Mouse (Mus musculus) CH12.LX (cell line): ENCODE data around the gene Cxcr6. TPM values are rescaled to one million over a fixed set of nuclear protein-coding genes. Genes with fewer than 3 reads are reported as not detected.

Experiments used
- DNase-seq: peaks from one replicate; pipeline ENCODE4 v3.0.0-alpha.2; 2013; ENCODE audit errors: extremely low read depth
- H3K27ac ChIP-seq: 2 replicates; pipeline ENCODE4 v1.5.1; 2012; ENCODE audit warnings: low read depth, mild to moderate bottlenecking, control low read depth, moderate library complexity; ENCODE audit not compliant: insufficient read depth
- H3K27me3 ChIP-seq: replicated peaks from 2 replicates; pipeline ENCODE3; 2012; ENCODE audit warnings: inconsistent platforms
- H3K36me3 ChIP-seq, 2 experiments: replicated peaks in 1 of 2; 2 replicates each; pipeline versions ENCODE3 to v1.6.1; 2012; ENCODE audit warnings: inconsistent platforms in 1 of 2, low read length in 1 of 2, mild to moderate bottlenecking in 1 of 2, mixed read lengths in 1 of 2, moderate library complexity in 1 of 2; ENCODE audit not compliant: control insufficient read depth in 1 of 2, insufficient read depth in 1 of 2
- H3K4me1 ChIP-seq, 2 experiments: 2 replicates each; pipeline ENCODE4 v1.6.1; 2012; ENCODE audit warnings: inconsistent platforms in 1 of 2, moderate library complexity in 1 of 2; ENCODE audit not compliant: insufficient read depth in 2 of 2, control insufficient read depth in 1 of 2
- H3K4me2 ChIP-seq: 2 replicates; pipeline ENCODE4 v1.6.1; 2012; ENCODE audit warnings: low read depth, mild to moderate bottlenecking, control low read depth; ENCODE audit not compliant: poor library complexity, insufficient read depth, severe bottlenecking
- H3K4me3 ChIP-seq, 3 experiments: fragments of 150-350 bp in 1 of 3; sonication (generic) in 1 of 3; replicated peaks in 1 of 3; 2 replicates each; pipeline versions ENCODE3 to v1.5.1; 2011 to 2012; ENCODE audit warnings: low read depth in 2 of 3, low read length in 2 of 3, mild to moderate bottlenecking in 2 of 3, moderate library complexity in 2 of 3, control low read depth in 1 of 3, improper control_type of control experiment in 1 of 3, inconsistent platforms in 1 of 3, mixed read lengths in 1 of 3; ENCODE audit not compliant: poor library complexity in 1 of 3
- H3K79me2 ChIP-seq: replicated peaks from 2 replicates; pipeline ENCODE4 v1.6.1; 2012; ENCODE audit warnings: mild to moderate bottlenecking, moderate library complexity; ENCODE audit not compliant: control insufficient read depth, poor library complexity, insufficient read depth, severe bottlenecking; ENCODE audit errors: extremely low read depth
- H3K9ac ChIP-seq: 2 replicates; pipeline ENCODE4 v1.6.1; 2012; ENCODE audit warnings: low read depth, mild to moderate bottlenecking, control low read depth, moderate library complexity; ENCODE audit not compliant: insufficient read depth
- H3K9me3 ChIP-seq: replicated peaks from 2 replicates; pipeline ENCODE3; 2012; ENCODE audit warnings: low read length, inconsistent platforms, mixed read lengths
- BHLHE40 ChIP-seq: IDR thresholded peaks from 2 replicates; pipeline ENCODE4 v1.6.1; 2011; ENCODE audit warnings: mild to moderate bottlenecking, low read depth, low read length, improper control_type of control experiment
- CHD1 ChIP-seq: IDR thresholded peaks from 2 replicates; pipeline ENCODE4 v1.6.1; 2012; ENCODE audit warnings: low read depth, low read length, improper control_type of control experiment, inconsistent platforms
- ELF1 ChIP-seq: IDR thresholded peaks from 2 replicates; pipeline ENCODE4 v1.6.1; 2014; ENCODE audit warnings: low read depth, mild to moderate bottlenecking, inconsistent platforms, low read length, improper control_type of control experiment
- ETS1 ChIP-seq: conservative IDR thresholded peaks from 2 replicates; pipeline ENCODE4 v1.6.1; 2012; ENCODE audit warnings: low read depth, mild to moderate bottlenecking, inconsistent platforms, low read length, improper control_type of control experiment, moderate library complexity
- GABPA ChIP-seq: IDR thresholded peaks from 2 replicates; pipeline ENCODE4 v1.6.1; 2012; ENCODE audit warnings: low read depth, low read length, improper control_type of control experiment, inconsistent platforms; ENCODE audit not compliant: insufficient replicate concordance
- HCFC1 ChIP-seq: IDR thresholded peaks from 2 replicates; pipeline ENCODE4 v1.6.1; 2012; ENCODE audit warnings: low read depth, mild to moderate bottlenecking, inconsistent platforms, low read length, improper control_type of control experiment
- IRF4 ChIP-seq: IDR thresholded peaks from 2 replicates; pipeline ENCODE4 v1.6.1; 2014; ENCODE audit warnings: low read depth, mild to moderate bottlenecking, inconsistent platforms, low read length, improper control_type of control experiment
- KAT2A ChIP-seq: IDR thresholded peaks from 2 replicates; pipeline ENCODE4 v1.6.1; 2012; ENCODE audit warnings: low read length, improper control_type of control experiment, inconsistent platforms; ENCODE audit not compliant: insufficient replicate concordance
- MAFK ChIP-seq: IDR thresholded peaks from 2 replicates; pipeline ENCODE4 v1.6.1; 2011; ENCODE audit warnings: low read length, improper control_type of control experiment; ENCODE audit not compliant: insufficient replicate concordance
- MAX ChIP-seq: IDR thresholded peaks from 2 replicates; pipeline ENCODE4 v1.6.1; 2011; ENCODE audit warnings: low read length, improper control_type of control experiment
- MYC ChIP-seq: IDR thresholded peaks from 2 replicates; pipeline ENCODE4 v1.6.1; 2011; ENCODE audit warnings: low read depth, mild to moderate bottlenecking, improper control_type of control experiment, low read length
- NELFE ChIP-seq: IDR thresholded peaks from 2 replicates; pipeline ENCODE4 v1.6.1; 2011; ENCODE audit warnings: low read depth, low read length, improper control_type of control experiment
- PAX5 ChIP-seq: IDR thresholded peaks from 2 replicates; pipeline ENCODE4 v1.6.1; 2012; ENCODE audit warnings: low read length, inconsistent platforms, mixed read lengths
- POLR2A ChIP-seq: IDR thresholded peaks from 2 replicates; pipeline ENCODE4 v1.6.1; 2011; ENCODE audit warnings: low read depth, mild to moderate bottlenecking, improper control_type of control experiment, low read length
- SIN3A ChIP-seq: IDR thresholded peaks from 2 replicates; pipeline ENCODE4 v1.6.1; 2012; ENCODE audit warnings: low read length, improper control_type of control experiment, inconsistent platforms
- TBP ChIP-seq: conservative IDR thresholded peaks from 2 replicates; pipeline ENCODE4 v1.6.1; 2011; ENCODE audit warnings: low read depth, low read length, improper control_type of control experiment
- UBTF ChIP-seq: IDR thresholded peaks from 2 replicates; pipeline ENCODE4 v1.6.1; 2012; ENCODE audit warnings: low read depth, mild to moderate bottlenecking, inconsistent platforms, low read length, improper control_type of control experiment, moderate library complexity
- USF2 ChIP-seq: conservative IDR thresholded peaks from 2 replicates; pipeline ENCODE4 v1.6.1; 2011; ENCODE audit warnings: low read depth, low read length, improper control_type of control experiment
- ZC3H11A ChIP-seq: IDR thresholded peaks from 2 replicates; pipeline ENCODE4 v1.6.1; 2012; ENCODE audit warnings: low read depth, mild to moderate bottlenecking, inconsistent platforms, low read length, improper control_type of control experiment
- ZKSCAN1 ChIP-seq: IDR thresholded peaks from 2 replicates; pipeline ENCODE4 v1.6.1; 2012; ENCODE audit warnings: low read depth, inconsistent platforms, low read length, improper control_type of control experiment, borderline replicate concordance
- ZMIZ1 ChIP-seq: IDR thresholded peaks from 2 replicates; pipeline ENCODE4 v1.6.1; 2012; ENCODE audit warnings: low read depth, mild to moderate bottlenecking, inconsistent platforms, low read length, improper control_type of control experiment
- ZNF384 ChIP-seq: IDR thresholded peaks from 2 replicates; pipeline ENCODE4 v1.6.1; 2012; ENCODE audit warnings: low read depth, low read length, improper control_type of control experiment, inconsistent platforms
- dilution Hi-C: fragments of 300-500 bp; cut with MboI; formaldehyde crosslinking; loops from 2 replicates; pipeline ENCODE4 v1.14.3; 2020; ENCODE audit warnings: low sequenced_read_pairs; ENCODE audit not compliant: extremely low pct_unique_long_range_greater_than_20kb, extremely low pct_ligation_motif_present
- in situ Hi-C: fragments of 300-500 bp; cut with MboI; formaldehyde crosslinking; loops from 3 replicates; pipeline ENCODE4 v1.14.3; 2019; ENCODE audit warnings: low sequenced_read_pairs, low pct_ligation_motif_present, low pct_unique_long_range_greater_than_20kb, mixed read lengths
- polyA plus RNA-seq: library from polyadenylated mRNA; unstranded; fragments of >175 nt; gene quantifications from 2 replicates; pipeline ENCODE4 v1.2.1, GENCODE M21; 2012; ENCODE audit warnings: low read depth; ENCODE audit not compliant: insufficient read length
- total RNA-seq, 2 experiments: library from RNA; depleted of rRNA; stranded (reverse); fragments of 300-350 nt in 1 of 2; fragments of >200 nt in 1 of 2; gene quantifications; 2 replicates each; pipeline ENCODE4 v1.2.3; 2012 to 2014

Cxcr6 gene
- total and polyA plus RNA-seq, 3 experiments = 0.08 to 1.4 (median 1.0) TPM

DNA sequence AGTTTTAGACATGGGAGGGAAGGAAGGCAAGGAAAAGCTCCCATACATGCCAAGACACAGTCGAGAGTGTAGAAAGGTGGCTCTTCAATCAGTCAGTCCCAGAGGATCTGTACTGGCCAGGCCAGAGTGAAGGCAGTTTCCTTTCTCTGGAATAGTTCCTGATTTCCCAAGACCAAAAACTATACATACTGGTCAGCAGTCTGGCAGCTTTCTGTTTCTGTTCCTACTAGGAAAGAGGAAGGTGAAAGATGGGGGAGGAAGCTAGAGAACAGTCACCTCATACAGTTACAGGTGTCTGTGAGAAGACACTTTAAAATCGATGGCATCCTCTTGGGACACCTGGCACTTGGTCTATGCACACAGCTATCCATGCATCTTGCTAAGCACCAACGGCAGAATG lies 9.2 kb downstream of the Cxcr6 start:
- in situ Hi-C loops = no loop called here
- Histone ChIP-seq H3K36me3 (peaks cover 66 to 96% of the 10 kb centered on the region in 2 experiments), H3K4me3 (no peak overlapping the region)

DNA sequence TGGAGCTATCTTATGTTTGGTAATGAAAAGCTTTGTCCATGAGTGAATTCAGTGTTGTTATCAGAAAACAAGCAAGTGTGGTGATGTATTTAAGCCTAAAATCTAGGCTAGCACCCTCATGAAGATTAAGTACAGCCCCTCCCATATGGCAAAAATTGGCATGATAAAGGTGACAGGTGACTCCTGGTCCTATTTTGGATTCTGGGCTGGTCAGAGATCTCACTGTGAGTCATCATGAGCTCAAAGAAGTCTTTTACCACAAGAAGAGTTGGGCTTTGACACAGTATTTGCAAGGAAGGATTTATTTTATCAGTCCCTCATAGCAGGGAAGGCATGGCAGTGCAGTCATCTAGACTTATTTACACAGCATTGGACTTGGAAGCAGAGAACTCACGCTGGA lies 9.7 kb downstream of the Cxcr6 start:
- DNase-seq = no peak
- H3K4me3 ChIP-seq = no peak overlapping the region
- H3K27ac ChIP-seq = no peak overlapping the region
- TF ChIP-seq ELF1 (no peak), KAT2A (no peak), POLR2A (no peak), ZKSCAN1 (no peak), ZC3H11A (no peak), IRF4 (no peak), MYC (no peak), BHLHE40 (no peak), MAFK (no peak), GABPA (no peak), CHD1 (no peak), HCFC1 (no peak), NELFE (no peak), ETS1 (no peak), ZMIZ1 (no peak), UBTF (no peak), SIN3A (no peak), PAX5 (no peak), ZNF384 (no peak), MAX (no peak)
- no peaks in the 10 kb centered on the region for H3K9me3 ChIP-seq
- peaks cover 0 to 19% of the 10 kb centered on the region in 2 experiments; a peak in 2 of 4 replicates for H3K4me1 ChIP-seq
- in situ Hi-C loops = no loop called here
- no peak overlapping the region for H3K9ac ChIP-seq
- peaks cover 66 to 96% of the 10 kb centered on the region in 2 experiments for H3K36me3 ChIP-seq
- no peaks in the 10 kb centered on the region for H3K79me2 ChIP-seq
- dilution Hi-C loops = no loop called here
- no peak overlapping the region for H3K4me2 ChIP-seq
- no peaks in the 10 kb centered on the region for H3K27me3 ChIP-seq

More for the DNA sequence above, 9.2 kb downstream of the Cxcr6 start:
- Histone ChIP-seq H3K4me1 (peaks cover 0 to 19% of the 10 kb centered on the region in 2 experiments; a peak in 2 of 4 replicates), H3K79me2 (no peaks in the 10 kb centered on the region), H3K9me3 (no peaks in the 10 kb centered on the region), H3K27ac (no peak overlapping the region), H3K27me3 (no peaks in the 10 kb centered on the region), H3K4me2 (no peak overlapping the region), H3K9ac (no peak overlapping the region)
- DNase-seq = no peak
- dilution Hi-C loops = no loop called here
- TF ChIP-seq HCFC1 = no peak
- TF ChIP-seq TBP = no peak
- TF ChIP-seq USF2 = no peak
